Mouse (Mus musculus) kidney, adult 11 months (tissue): ENCODE data around the gene Jakmip3.

Experiments
- DNase-seq: peaks from one replicate; pipeline ENCODE4 v3.0.0; 2022

Jakmip3 gene

GRCm38 (mm10) chr7:139074189-139074588 is 133.7 kb downstream of the Jakmip3 start:
- DNase-seq: no peak

GRCm38 (mm10) chr7:139075054-139075794 is 134.7 kb downstream of the Jakmip3 start:
- DNase-seq: no peak

GRCm38 (mm10) chr7:139077283-139077682 is 136.8 kb downstream of the Jakmip3 start:
- no peak for DNase-seq

GRCm38 (mm10) chr7:139078181-139078580 is 137.7 kb downstream of the Jakmip3 start:
- DNase-seq: no peak

GRCm38 (mm10) chr7:139079141-139079540 is 138.6 kb downstream of the Jakmip3 start:
- no peak for DNase-seq

GRCm38 (mm10) chr7:139080714-139081113 is 140.2 kb downstream of the Jakmip3 start:
- no peak for DNase-seq

GRCm38 (mm10) chr7:139081158-139081557 is 140.6 kb downstream of the Jakmip3 start:
- no peak for DNase-seq

GRCm38 (mm10) chr7:139082281-139082680 is 141.8 kb downstream of the Jakmip3 start:
- DNase-seq: no peak

- DNase-seq: no peak
These were observed 143.8 kb downstream of the Jakmip3 start for GRCm38 (mm10) chr7:139084316-139084715.

- DNase-seq: no peak
These were observed 145.2 kb downstream of the Jakmip3 start, which contains the start of gene Dpysl4 for GRCm38 (mm10) chr7:139085629-139086194. TSS of gene Dpysl4 (plus strand) at chr7:139086001.

GRCm38 (mm10) chr7:139086195-139087158 is 145.9 kb downstream of the Jakmip3 start:
- no peak for DNase-seq

- DNase-seq: no peak
These were observed 147.3 kb downstream of the Jakmip3 start for GRCm38 (mm10) chr7:139087801-139088200.

- no peak for DNase-seq
These were observed 149.7 kb downstream of the Jakmip3 start for GRCm38 (mm10) chr7:139089892-139090874.

GRCm38 (mm10) chr7:139091681-139092080 is 151.2 kb downstream of the Jakmip3 start:
- DNase-seq: no peak

- no peak for DNase-seq
These were observed 152.1 kb downstream of the Jakmip3 start for GRCm38 (mm10) chr7:139092676-139093075.

GRCm38 (mm10) chr7:139093124-139093523 is 152.6 kb downstream of the Jakmip3 start:
- DNase-seq: no peak

GRCm38 (mm10) chr7:139093781-139094180 is 153.3 kb downstream of the Jakmip3 start:
- DNase-seq: no peak

GRCm38 (mm10) chr7:139094761-139095160 is 154.2 kb downstream of the Jakmip3 start:
- DNase-seq: no peak

GRCm38 (mm10) chr7:139095282-139095681 is 154.8 kb downstream of the Jakmip3 start:
- no peak for DNase-seq

GRCm38 (mm10) chr7:139096399-139096798 is 155.9 kb downstream of the Jakmip3 start:
- DNase-seq: no peak

- no peak for DNase-seq
These were observed 160.1 kb downstream of the Jakmip3 start for GRCm38 (mm10) chr7:139100531-139101095.
